Mouse (Mus musculus) small intestine, adult 2 months (tissue): ENCODE measurements at regions not wholly inside any gene's neighbourhood (a gene's known extent, or its start where the extent isn't known, plus 50 kb on each side); places are given as distances from the start of the nearest gene placed in this dataset.

Source experiments
- H3K27ac ChIP-seq: fragments of 200-500 bp; 2 replicates; pipeline ENCODE4 v1.5.1; 2012; ENCODE audit warnings: low read depth, low read length, control low read depth, inconsistent platforms; ENCODE audit not compliant: insufficient read depth
- H3K27me3 ChIP-seq: fragments of 200-500 bp; 2 replicates; pipeline ENCODE4 v1.6.1; 2012; ENCODE audit warnings: mild to moderate bottlenecking, moderate library complexity, low read length, inconsistent platforms; ENCODE audit not compliant: control insufficient read depth, insufficient read depth
- H3K36me3 ChIP-seq: fragments of 200-500 bp; 2 replicates; pipeline ENCODE4 v1.6.1; 2012; ENCODE audit warnings: mild to moderate bottlenecking, low read length, control low read depth, inconsistent platforms; ENCODE audit not compliant: control insufficient read depth, insufficient read depth
- H3K4me1 ChIP-seq: fragments of 200-500 bp; 2 replicates; pipeline ENCODE4 v1.6.1; 2012; ENCODE audit warnings: low read length, inconsistent platforms, mixed read lengths; ENCODE audit not compliant: control insufficient read depth, insufficient read depth, insufficient read length
- H3K4me3 ChIP-seq: fragments of 200-500 bp; 2 replicates; pipeline ENCODE4 v1.5.1; 2012; ENCODE audit warnings: low read depth, mild to moderate bottlenecking, control low read depth, inconsistent platforms, low read length, moderate library complexity
- CTCF ChIP-seq: fragments of 200-500 bp; IDR thresholded peaks from 2 replicates; pipeline ENCODE4 v1.5.1; 2012; ENCODE audit warnings: low read depth, mild to moderate bottlenecking, control low read depth, inconsistent platforms, low read length, moderate library complexity, mixed read lengths; ENCODE audit not compliant: insufficient replicate concordance, insufficient read length; ENCODE audit errors: extremely low read depth
- POLR2A ChIP-seq: fragments of 200-500 bp; IDR thresholded peaks from 2 replicates; pipeline ENCODE4 v1.6.1; 2012; ENCODE audit warnings: low read depth, mild to moderate bottlenecking, control low read depth, inconsistent platforms, low read length, moderate library complexity
- WGBS: fragments of 180-500 bp; shearing (Covaris S2); methylation state at CpG from one replicate; pipeline ENCODE4 v1.1.7; 2018; 5-methylcytosine and 5-hydroxymethylcytosine counted together

GRCm38 (mm10) chr4:125249061-125249460 lies 121.4 kb upstream of the Zc3h12a start:
- WGBS, result 68% methylated on average over 7 of the region's 7 CpGs
- Histone ChIP-seq H3K27ac (no peak overlapping the region), H3K27me3 (no peaks in the 10 kb centered on the region), H3K4me1 (no peaks in the 10 kb centered on the region), H3K4me3 (no peak overlapping the region), H3K36me3 (no peaks in the 10 kb centered on the region)
- no peak for TF ChIP-seq CTCF
- TF ChIP-seq POLR2A, result no peak

- no peak for TF ChIP-seq POLR2A
- TF ChIP-seq CTCF, result no peak
- WGBS, result 5% methylated on average over 5 of the region's 5 CpGs
- H3K36me3 ChIP-seq, result no peaks in the 10 kb centered on the region
- H3K27ac ChIP-seq, result no peak overlapping the region
- H3K27me3 ChIP-seq, result no peaks in the 10 kb centered on the region
- no peaks in the 10 kb centered on the region; the same call in 1 of the 2 replicates for H3K4me1 ChIP-seq
- H3K4me3 ChIP-seq, result no peak overlapping the region
These were observed 118.5 kb upstream of the Zc3h12a start for GRCm38 (mm10) chr4:125246171-125246570.

- 64% methylated on average over 1 of the region's 1 CpGs for WGBS
These were observed 114.9 kb upstream of the Zc3h12a start for GRCm38 (mm10) chr4:125242512-125242911.

GRCm38 (mm10) chr4:125241577-125242262 lies 114.1 kb upstream of the Zc3h12a start:
- H3K27ac ChIP-seq, result no peak overlapping the region
- no peak overlapping the region for H3K4me3 ChIP-seq
- WGBS, result 28% methylated on average over 7 of the region's 7 CpGs
- TF ChIP-seq POLR2A, result no peak
- no peak for TF ChIP-seq CTCF
- H3K27me3 ChIP-seq, result no peaks in the 10 kb centered on the region
- no peaks in the 10 kb centered on the region for H3K36me3 ChIP-seq
- H3K4me1 ChIP-seq, result no peaks in the 10 kb centered on the region; the same call in 1 of the 2 replicates

More at GRCm38 (mm10) chr4:125242512-125242911, 114.9 kb upstream of the Zc3h12a start:
- no peaks in the 10 kb centered on the region for H3K36me3 ChIP-seq
- H3K27ac ChIP-seq, result no peak overlapping the region
- H3K4me1 ChIP-seq, result no peaks in the 10 kb centered on the region; the same call in 1 of the 2 replicates
- no peak overlapping the region for H3K4me3 ChIP-seq
- TF ChIP-seq CTCF (no peak), POLR2A (no peak)
- H3K27me3 ChIP-seq, result no peaks in the 10 kb centered on the region

DNA sequence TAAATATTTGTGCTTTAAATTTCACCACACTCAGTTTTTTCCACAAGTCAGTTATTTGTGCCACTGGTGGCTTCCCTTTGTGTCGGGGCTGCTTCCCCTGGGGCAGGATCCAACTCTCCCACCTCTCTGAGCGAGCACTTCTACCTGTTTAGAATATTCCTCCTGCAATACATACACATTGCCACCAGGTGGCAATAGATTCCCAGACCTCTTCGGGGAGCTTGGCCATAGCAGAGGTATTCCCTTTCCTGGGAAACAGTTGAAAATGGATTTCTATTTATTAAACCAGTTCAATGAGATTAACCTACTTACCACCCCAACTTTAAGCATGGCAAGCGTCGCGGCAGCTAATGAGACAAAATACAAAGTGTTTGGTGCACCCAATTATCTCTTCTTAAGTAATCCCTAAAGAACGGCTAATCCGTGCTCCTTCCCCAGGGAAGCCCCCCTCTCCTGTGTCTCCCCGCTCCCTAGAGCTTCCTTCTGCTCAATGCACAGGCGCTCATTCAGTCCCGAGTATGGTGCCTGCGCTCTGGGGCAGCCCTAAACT lies 104.1 kb upstream of the Zc3h12a start:
- TF ChIP-seq POLR2A, result no peak
- peak; percentile 19; the same call in 1 of the 2 replicates for TF ChIP-seq CTCF
- 29% methylated on average over 12 of the region's 12 CpGs for WGBS
- Histone ChIP-seq H3K4me3 (no peak overlapping the region), H3K4me1 (no peaks in the 10 kb centered on the region), H3K36me3 (no peaks in the 10 kb centered on the region), H3K27ac (no peak overlapping the region), H3K27me3 (no peaks in the 10 kb centered on the region; the same call in 1 of the 2 replicates)

DNA sequence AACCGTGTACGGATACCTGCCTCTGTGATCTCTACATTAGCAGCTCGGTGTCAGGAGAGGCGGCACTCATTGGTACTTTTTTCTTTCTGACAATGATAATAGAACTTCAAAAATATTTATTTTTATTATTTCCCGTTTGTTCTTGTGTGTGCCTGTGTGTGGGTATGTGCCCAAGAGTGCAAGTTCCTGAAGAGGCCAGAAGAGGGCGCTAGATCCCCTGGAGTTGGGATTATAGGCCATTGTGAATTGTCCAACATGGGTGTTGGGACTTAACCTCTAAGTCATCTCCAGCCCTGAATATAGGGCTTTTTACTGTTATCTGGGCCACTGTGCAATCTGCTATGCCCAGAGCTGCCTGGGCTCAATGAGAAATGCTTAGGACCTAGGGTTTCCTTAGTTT lies 99.6 kb upstream of the Zc3h12a start:
- WGBS, result 93% methylated on average over 6 of the region's 6 CpGs
- no peaks in the 10 kb centered on the region for H3K36me3 ChIP-seq
- no peaks in the 10 kb centered on the region; the same call in 1 of the 2 replicates for H3K27me3 ChIP-seq
- H3K4me1 ChIP-seq, result no peaks in the 10 kb centered on the region
- H3K4me3 ChIP-seq, result no peak overlapping the region
- no peak for TF ChIP-seq CTCF
- TF ChIP-seq POLR2A, result no peak
- H3K27ac ChIP-seq, result no peak overlapping the region

DNA sequence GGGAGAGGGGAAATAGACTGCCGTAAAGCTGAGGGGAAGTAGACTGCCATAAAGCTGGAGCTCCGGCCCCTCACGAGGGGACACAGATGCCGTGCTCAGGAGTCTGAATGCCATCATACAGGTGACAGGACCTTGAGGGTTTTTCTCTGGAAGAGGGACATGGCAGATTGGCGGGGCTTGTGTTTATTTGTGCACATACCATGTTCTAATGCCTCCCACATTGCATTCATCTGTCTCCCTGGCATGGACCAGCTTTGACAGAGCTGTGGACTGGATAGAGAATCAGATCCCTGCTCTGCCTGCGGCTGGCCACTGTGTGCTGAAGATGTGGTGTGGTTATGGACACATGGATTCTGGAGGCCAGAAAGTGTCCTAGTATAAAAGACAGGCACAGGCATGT lies 95.3 kb upstream of the Zc3h12a start:
- no peaks in the 10 kb centered on the region for H3K27me3 ChIP-seq
- TF ChIP-seq POLR2A, result no peak
- no peak for TF ChIP-seq CTCF
- no peak overlapping the region for H3K4me3 ChIP-seq
- 46% methylated on average over 6 of the region's 6 CpGs for WGBS
- no peaks in the 10 kb centered on the region for H3K36me3 ChIP-seq
- no peaks in the 10 kb centered on the region for H3K4me1 ChIP-seq
- no peak overlapping the region for H3K27ac ChIP-seq
